Mouse (Mus musculus) lung, embryonic 14.5 days (tissue): ENCODE data around the gene E030018B13Rik. TPM values are rescaled to one million over a fixed set of nuclear protein-coding genes. Genes with fewer than 3 reads are reported as not detected.
A peak's percentile ranks its signal among the peaks of the same experiment; 100 is the strongest.

ENCODE experiments used
- ATAC-seq: fragments of 200-750 bp; cut with Nextera tagmentation; 2 replicates; pipeline ENCODE4 v1.8.0; 2017; ENCODE audit warnings: mild to moderate bottlenecking, moderate TSS enrichment, moderate library complexity; ENCODE audit not compliant: insufficient read depth
- DNase-seq: peaks from one replicate; pipeline ENCODE4 v3.0.0-alpha.2; 2015
- H3K27ac ChIP-seq: fragments of 300-500 bp; sonication (generic); 2 replicates; pipeline ENCODE4 v1.5.1; 2014; ENCODE audit warnings: low read depth, mild to moderate bottlenecking, moderate library complexity
- H3K27me3 ChIP-seq: fragments of 300-500 bp; sonication (generic); 2 replicates; pipeline ENCODE4 v1.6.1; 2014; ENCODE audit warnings: low read length, control low read depth; ENCODE audit not compliant: insufficient read depth
- H3K36me3 ChIP-seq: fragments of 300-500 bp; sonication (generic); 2 replicates; pipeline ENCODE4 v1.6.1; 2014; ENCODE audit warnings: control low read depth; ENCODE audit not compliant: insufficient read depth
- H3K4me1 ChIP-seq: fragments of 300-500 bp; sonication (generic); 2 replicates; pipeline ENCODE4 v1.6.1; 2014; ENCODE audit warnings: antibody characterized with exemption, control low read depth; ENCODE audit not compliant: insufficient read depth
- H3K4me2 ChIP-seq: fragments of 300-500 bp; sonication (generic); 2 replicates; pipeline ENCODE4 v1.6.1; 2014; ENCODE audit warnings: mild to moderate bottlenecking
- H3K4me3 ChIP-seq: fragments of 300-500 bp; sonication (generic); 2 replicates; pipeline ENCODE4 v1.5.1; 2014; ENCODE audit warnings: low read depth, low read length
- H3K9ac ChIP-seq: fragments of 300-500 bp; sonication (generic); 2 replicates; pipeline ENCODE4 v1.6.1; 2014
- H3K9me3 ChIP-seq: fragments of 300-500 bp; sonication (generic); 2 replicates; pipeline ENCODE4 v1.6.1; 2016; ENCODE audit warnings: low read depth, low read length, control low read depth
- CTCF ChIP-seq: IDR thresholded peaks from 2 replicates; pipeline ENCODE4 v1.5.1; 2016; ENCODE audit warnings: antibody characterized with exemption, low read depth
- WGBS: fragments of 180-500 bp; shearing (Covaris S2); extraction: QIAGEN DNeasy Blood & Tissue Kit; methylation state at CpG from one replicate; pipeline ENCODE4 v1.1.7; 2014; 5-methylcytosine and 5-hydroxymethylcytosine counted together
- polyA plus RNA-seq: library from polyadenylated mRNA; unstranded; fragments of >200 nt; fragmentation: Nextera tagmentation; extraction: Ambion mirVana; gene quantifications from 2 replicates; pipeline ENCODE4 v1.2.1, GENCODE M21; 2014

Gene E030018B13Rik
- polyA plus RNA-seq, 1 experiment from 2014 or later: 0.18 TPM

DNA sequence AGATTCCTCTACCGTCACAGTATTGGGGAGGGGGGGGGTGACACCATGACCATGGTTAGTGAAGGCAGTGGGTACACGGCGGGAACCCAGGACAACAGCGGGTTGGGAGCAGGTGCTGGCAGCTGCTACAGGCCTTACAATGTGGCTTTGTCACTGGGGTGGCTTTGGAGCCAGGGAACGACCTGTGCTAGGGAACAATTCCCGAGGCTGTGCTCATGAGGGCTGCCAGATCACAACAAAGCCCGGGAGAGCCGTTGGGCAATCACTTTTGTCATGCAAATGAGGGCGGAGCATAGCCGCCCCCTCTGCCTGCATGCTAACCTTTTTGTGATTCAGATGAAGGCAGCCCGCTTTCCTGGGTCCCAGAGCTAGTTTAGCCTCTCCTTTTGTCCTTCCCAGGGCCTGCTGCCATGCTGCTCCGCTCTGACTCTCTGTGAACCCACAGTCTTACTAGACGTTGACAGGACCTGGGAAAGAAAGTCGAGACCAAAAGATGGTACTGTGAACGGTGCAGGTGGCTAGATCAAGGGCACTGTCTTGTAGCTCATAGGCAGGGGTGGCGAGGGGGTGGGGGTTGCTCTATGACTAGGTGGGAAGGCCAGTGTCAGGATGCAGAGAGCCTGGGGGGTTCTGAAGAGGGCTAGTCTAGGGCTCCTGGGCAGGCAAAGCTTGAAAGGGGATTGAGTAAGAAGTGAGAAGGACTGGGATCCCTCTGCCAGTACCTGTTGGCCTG, 40.5 kb downstream of the E030018B13Rik start:
- no peaks in the 10 kb centered on the region for H3K4me1 ChIP-seq
- TF ChIP-seq CTCF: no peak
- ATAC-seq (peak; percentile 65; the same call in 1 of the 2 replicates), DNase-seq (no peak)
- no peak overlapping the region for H3K4me2 ChIP-seq
- no peak overlapping the region for H3K9ac ChIP-seq
- WGBS: 26% methylated on average over 16 of the region's 16 CpGs
- no peak overlapping the region for H3K27ac ChIP-seq
- H3K27me3 ChIP-seq: no peaks in the 10 kb centered on the region
- H3K36me3 ChIP-seq: no peaks in the 10 kb centered on the region
- no peaks in the 10 kb centered on the region for H3K9me3 ChIP-seq
- no peak overlapping the region for H3K4me3 ChIP-seq

DNA sequence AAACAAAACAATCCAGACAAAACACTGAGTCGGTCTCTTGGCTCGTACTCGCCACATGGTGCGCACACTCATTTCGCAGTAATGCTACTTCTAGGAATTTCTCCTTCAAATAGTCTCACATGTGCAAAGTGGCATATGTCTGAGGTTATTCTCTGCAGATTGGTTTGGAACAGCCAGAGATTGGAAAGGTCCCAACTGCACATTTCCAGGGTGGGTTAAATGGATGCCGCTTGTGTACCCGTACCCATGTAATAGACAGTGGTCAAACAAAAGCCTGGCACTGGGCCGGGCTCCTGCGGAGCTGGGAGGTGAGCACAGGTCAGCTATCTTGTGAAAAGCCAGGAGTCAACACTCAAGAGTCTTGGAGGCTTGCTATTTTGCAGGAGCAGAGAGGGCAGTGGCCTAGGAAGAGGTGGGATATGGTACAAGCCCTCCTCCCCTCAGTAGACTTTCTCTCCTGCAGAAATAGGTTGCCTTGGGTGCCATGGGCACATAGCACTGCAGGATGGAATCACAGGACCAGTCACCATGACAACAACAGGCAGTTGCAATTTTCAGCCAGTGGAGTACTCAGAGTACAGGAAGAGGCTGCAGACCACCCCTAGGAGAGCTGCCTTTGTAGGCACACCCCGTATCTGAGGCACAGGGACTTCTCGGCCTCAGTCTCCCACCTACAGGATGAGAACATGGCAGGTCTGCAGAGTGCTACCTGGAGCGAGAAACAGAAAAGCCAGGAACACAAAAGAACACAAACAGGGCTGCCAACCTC, 41.4 kb downstream of the E030018B13Rik start:
- Histone ChIP-seq H3K4me2 (no peak overlapping the region), H3K9ac (no peak overlapping the region), H3K4me1 (no peaks in the 10 kb centered on the region), H3K36me3 (no peaks in the 10 kb centered on the region), H3K27ac (no peak overlapping the region), H3K27me3 (no peaks in the 10 kb centered on the region), H3K9me3 (no peaks in the 10 kb centered on the region), H3K4me3 (no peak overlapping the region)
- DNase-seq: no peak
- no peak for ATAC-seq
- TF ChIP-seq CTCF: no peak
- 79% methylated on average over 12 of the region's 12 CpGs for WGBS

DNA sequence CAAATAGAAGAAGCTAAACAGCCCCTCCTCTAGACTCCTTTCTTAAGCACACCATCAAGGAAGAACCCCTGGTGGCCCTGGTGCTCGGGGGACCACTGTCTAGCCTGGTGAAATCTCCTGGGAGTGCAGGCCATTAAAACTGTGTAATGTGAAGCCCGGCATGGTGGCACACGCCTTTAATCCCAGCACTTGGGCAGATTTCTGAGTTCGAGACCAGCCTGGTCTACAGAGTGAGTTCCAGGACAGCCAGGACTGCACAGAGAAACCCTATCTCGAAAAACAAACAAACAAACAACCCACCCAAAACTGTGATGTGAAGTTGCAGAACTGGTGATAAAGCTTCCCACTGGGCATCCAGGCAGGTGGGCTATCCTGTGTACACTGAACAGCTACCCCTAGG, 47.0 kb downstream of the E030018B13Rik start:
- H3K9ac ChIP-seq: no peak overlapping the region
- H3K4me3 ChIP-seq: no peak overlapping the region
- H3K4me2 ChIP-seq: no peak overlapping the region
- no peaks in the 10 kb centered on the region for H3K36me3 ChIP-seq
- no peak for DNase-seq
- H3K9me3 ChIP-seq: no peaks in the 10 kb centered on the region
- H3K27me3 ChIP-seq: no peaks in the 10 kb centered on the region
- no peak overlapping the region for H3K27ac ChIP-seq
- 50% methylated on average over 5 of the region's 5 CpGs for WGBS
- no peak for TF ChIP-seq CTCF
- ATAC-seq: no peak
- no peaks in the 10 kb centered on the region for H3K4me1 ChIP-seq

DNA sequence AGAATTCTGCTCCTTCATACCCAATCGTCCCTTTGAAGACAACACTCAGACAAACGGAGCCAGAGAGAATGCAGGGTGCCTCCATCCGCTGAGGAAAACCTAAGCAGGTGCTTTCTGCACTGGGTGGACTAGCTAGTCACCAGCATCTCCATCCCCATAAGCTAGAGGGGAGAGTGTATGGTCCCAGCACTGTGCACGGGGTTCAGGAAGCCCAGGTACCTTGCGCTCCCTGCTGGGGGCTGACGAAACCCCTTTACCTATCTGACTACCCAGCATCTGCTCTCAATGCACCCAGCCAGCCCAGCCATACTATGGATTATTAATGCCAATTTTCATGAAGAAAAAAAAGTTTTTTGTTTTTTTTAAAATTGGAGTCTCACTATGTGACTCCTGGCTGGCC, 47.5 kb downstream of the E030018B13Rik start:
- no peak overlapping the region for H3K4me3 ChIP-seq
- H3K4me2 ChIP-seq: no peak overlapping the region
- no peak for DNase-seq
- TF ChIP-seq CTCF: no peak
- ATAC-seq: no peak
- WGBS: 65% methylated on average over 6 of the region's 6 CpGs
- H3K27ac ChIP-seq: no peak overlapping the region
- no peaks in the 10 kb centered on the region for H3K36me3 ChIP-seq
- no peaks in the 10 kb centered on the region for H3K27me3 ChIP-seq
- H3K9me3 ChIP-seq: no peaks in the 10 kb centered on the region
- H3K9ac ChIP-seq: no peak overlapping the region
- H3K4me1 ChIP-seq: no peaks in the 10 kb centered on the region

DNA sequence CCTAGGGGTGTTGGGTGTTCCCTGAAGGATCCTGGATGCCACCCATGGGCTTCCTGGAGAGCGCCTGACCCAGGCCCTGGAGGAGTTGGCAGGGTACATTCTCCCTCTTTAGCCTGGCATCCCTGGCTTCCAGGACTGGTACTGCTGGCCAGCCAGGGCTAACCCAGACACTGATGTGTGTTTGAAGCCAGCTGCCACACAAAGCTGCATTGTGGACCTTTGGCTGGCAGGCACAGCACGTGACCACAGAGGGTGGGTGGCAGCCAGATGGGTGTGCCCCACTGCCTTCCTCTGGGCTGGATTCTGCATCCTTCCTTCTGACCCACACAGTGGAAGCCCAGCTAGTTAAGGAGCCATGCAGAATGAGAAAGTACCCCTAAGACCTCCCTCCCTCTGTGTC, 48.5 kb downstream of the E030018B13Rik start:
- DNase-seq: no peak
- Histone ChIP-seq H3K36me3 (no peaks in the 10 kb centered on the region), H3K4me3 (no peak overlapping the region), H3K9me3 (no peaks in the 10 kb centered on the region), H3K27me3 (no peaks in the 10 kb centered on the region), H3K27ac (no peak overlapping the region), H3K4me1 (no peaks in the 10 kb centered on the region), H3K4me2 (no peak overlapping the region), H3K9ac (no peak overlapping the region)
- WGBS: 80% methylated on average over 2 of the region's 2 CpGs
- TF ChIP-seq CTCF: peak; percentile 10; the same call in 1 of the 2 replicates
- 0 out of 2 replicates have a peak, but pooled peaks have one; percentile 24 for ATAC-seq

DNA sequence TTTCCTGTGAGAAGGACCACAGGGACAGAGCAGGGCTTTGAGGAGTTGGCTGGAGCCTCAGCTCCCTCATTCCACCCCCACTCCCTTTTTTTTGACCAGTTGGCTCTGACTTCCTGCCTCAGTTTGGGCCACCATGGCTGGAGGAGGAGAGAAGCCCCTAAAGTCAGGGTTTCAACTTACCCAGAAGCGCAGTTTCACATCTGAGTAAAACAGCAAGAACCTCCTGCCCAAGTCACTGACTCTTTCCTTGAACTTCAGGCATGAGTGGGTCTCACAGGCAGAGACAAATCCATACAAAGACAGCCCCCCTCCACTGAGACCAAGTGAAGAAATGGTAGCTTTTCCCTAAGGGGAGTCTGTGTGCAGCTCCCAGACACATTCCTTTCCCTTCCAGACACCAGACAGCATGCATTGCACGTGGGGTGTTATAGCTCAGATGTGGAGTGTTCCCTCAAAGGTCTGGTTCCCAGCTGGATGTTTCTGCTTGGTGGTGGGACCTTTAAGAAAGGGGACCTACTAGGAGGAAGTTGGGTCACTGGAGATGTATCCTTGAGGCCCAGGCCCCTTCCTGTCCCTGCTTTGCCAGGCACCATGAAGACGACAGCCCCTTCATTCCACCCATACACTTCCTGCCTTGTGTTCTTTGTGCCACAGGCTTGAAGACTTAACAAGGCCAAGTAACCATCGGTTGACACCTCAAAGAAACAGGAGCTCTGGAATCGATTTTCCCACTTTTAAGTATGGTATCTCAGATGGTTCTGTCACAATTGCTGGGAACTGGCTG, 49.2 kb downstream of the E030018B13Rik start:
- WGBS: 71% methylated on average over 5 of the region's 5 CpGs
- Histone ChIP-seq H3K36me3 (no peaks in the 10 kb centered on the region), H3K9ac (no peak overlapping the region), H3K9me3 (no peaks in the 10 kb centered on the region), H3K4me2 (no peak overlapping the region), H3K27me3 (no peaks in the 10 kb centered on the region), H3K4me3 (no peak overlapping the region), H3K27ac (no peak overlapping the region), H3K4me1 (no peaks in the 10 kb centered on the region)
- DNase-seq (no peak), ATAC-seq (no peak)
- no peak for TF ChIP-seq CTCF

DNA sequence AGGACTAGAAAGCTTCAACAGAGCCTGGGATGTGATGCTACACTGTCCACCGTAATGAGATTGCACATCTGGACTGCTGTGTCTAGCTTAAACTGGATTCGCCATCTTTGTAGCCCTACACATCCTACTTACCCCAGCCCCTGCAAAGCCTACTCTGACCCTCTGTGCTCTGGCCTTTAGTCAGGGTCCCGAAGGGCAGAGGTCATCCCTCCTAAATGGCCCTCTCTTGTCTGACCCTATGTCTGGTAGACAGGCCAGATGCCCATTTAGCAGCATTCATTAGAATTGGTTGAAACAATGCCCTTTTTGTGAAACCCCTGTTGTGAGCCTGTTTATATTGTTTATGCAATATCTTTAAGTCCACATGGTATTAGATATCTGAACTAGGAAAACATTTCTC, 53.3 kb downstream of the E030018B13Rik start:
- Histone ChIP-seq H3K4me3 (no peak overlapping the region), H3K27ac (no peak overlapping the region), H3K4me1 (no peaks in the 10 kb centered on the region), H3K4me2 (no peak overlapping the region), H3K9me3 (no peaks in the 10 kb centered on the region), H3K27me3 (no peaks in the 10 kb centered on the region), H3K36me3 (no peaks in the 10 kb centered on the region), H3K9ac (no peak overlapping the region)
- WGBS: 77% methylated on average over 3 of the region's 3 CpGs
- no peak for DNase-seq
- no peak for ATAC-seq
- no peak for TF ChIP-seq CTCF

Other genes with a start within 250 kb of the E030018B13Rik start
- 29.0 and 32.6 TPM in 2 replicates for gene Klf13, start 22.1 kb downstream of the E030018B13Rik start, polyA plus RNA-seq
- gene Trpm1, start 237.0 kb downstream of the E030018B13Rik start, polyA plus RNA-seq: not detected in 2 replicates